Mouse (Mus musculus) lung, adult 2 months (tissue): ENCODE results near the gene Ppm1l.

Experiments
- CTCF ChIP-seq: fragments of 200-500 bp; IDR thresholded peaks from 2 replicates; pipeline ENCODE4 v1.5.1; 2011; ENCODE audit warnings: mild to moderate bottlenecking, low read length, control low read depth; ENCODE audit not compliant: insufficient read depth
- POLR2A ChIP-seq: fragments of 200-500 bp; IDR thresholded peaks from 2 replicates; pipeline ENCODE4 v1.6.1; 2011; ENCODE audit warnings: low read depth, mild to moderate bottlenecking, control low read depth, low read length, borderline replicate concordance; ENCODE audit errors: extremely low read depth

DNA sequence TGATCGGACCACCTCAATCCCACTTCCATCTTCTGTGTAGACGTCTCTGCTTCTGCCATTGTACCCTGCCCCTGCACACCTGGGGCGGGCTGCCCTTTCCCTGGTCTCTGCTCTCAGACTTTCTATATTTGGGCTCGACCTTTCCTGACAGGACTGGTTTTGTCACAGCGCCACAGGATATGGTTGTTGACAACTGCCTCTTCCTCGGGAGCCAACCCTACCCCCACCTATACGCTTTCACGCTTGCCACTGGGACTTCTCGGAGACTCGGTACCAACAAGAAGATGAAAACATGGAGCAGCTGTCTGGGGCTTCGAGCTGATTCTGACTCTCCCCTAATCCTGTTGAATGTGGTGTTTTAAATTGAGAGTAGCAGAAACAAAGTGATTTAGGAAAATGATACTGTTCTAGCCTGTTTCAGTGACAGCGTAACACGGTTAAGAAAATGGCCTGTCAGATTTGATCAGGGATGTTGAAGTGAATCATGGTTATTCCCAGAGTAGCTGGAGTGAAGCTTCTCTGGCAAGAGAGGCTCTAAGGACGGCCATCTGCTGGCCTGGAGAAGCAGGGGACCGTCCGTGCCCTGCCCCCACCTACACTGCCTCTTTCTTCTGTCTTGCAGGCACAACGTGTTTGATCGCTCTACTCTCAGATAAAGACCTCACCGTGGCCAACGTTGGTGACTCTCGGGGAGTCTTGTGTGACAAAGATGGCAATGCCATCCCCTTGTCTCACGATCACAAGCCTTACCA lies 232.2 kb downstream of the Ppm1l start:
- no peak for TF ChIP-seq CTCF
- TF ChIP-seq POLR2A: no peak
